Mouse (Mus musculus): ENCODE measurements around the gene Pef1. TPM values are rescaled to one million over a fixed set of nuclear protein-coding genes. Genes with fewer than 3 reads are reported as not detected.

Pef1 gene
- polyA plus RNA-seq, 1 experiment from 2014 or later, result 90.9 TPM

- H3K9ac ChIP-seq (replicated peaks; ENCODE audit: low read length), result no peak overlapping the region
- 0 out of 2 replicates have a peak, but pooled peaks have one; percentile 20 for ATAC-seq (ENCODE audit: low FRiP score, low TSS enrichment)
- no peak overlapping the region for H3K4me2 ChIP-seq (replicated peaks; ENCODE audit: low read depth, low read length)
- H3K9me3 ChIP-seq (ENCODE audit: low read length), result no peaks in the 10 kb centered on the region
- H3K36me3 ChIP-seq (ENCODE audit: insufficient read depth, low read length), result peaks cover 25% of the 10 kb centered on the region
- peaks cover 11% of the 10 kb centered on the region; the same call in 1 of the 2 replicates for H3K4me1 ChIP-seq (ENCODE audit: insufficient read depth, low read length)
- H3K4me3 ChIP-seq (ENCODE audit: low read length), result no peak overlapping the region
- H3K27ac ChIP-seq (ENCODE audit: low read length), result peak overlapping the region; percentile 61
- no peaks in the 10 kb centered on the region for H3K27me3 ChIP-seq (ENCODE audit: insufficient read depth, low read length)
- 67% methylated on average over 10 of the region's 10 CpGs for WGBS
These were observed 27.7 kb downstream of the Pef1 start for GRCm38 (mm10) chr4:130130082-130130481.

- Histone ChIP-seq H3K4me3 (ENCODE audit: low read length) (no peak overlapping the region), H3K27me3 (ENCODE audit: insufficient read depth, low read length) (peaks cover 3% of the 10 kb centered on the region; the same call in 1 of the 2 replicates), H3K4me1 (ENCODE audit: insufficient read depth, low read length) (peaks cover 12% of the 10 kb centered on the region; the same call in 1 of the 2 replicates), H3K36me3 (ENCODE audit: insufficient read depth, low read length) (peaks cover 18% of the 10 kb centered on the region), H3K9me3 (ENCODE audit: low read length) (no peaks in the 10 kb centered on the region), H3K9ac (replicated peaks; ENCODE audit: low read length) (0 out of 2 replicates have a peak overlapping the region, but pooled peaks have one; percentile 31), H3K27ac (ENCODE audit: low read length) (peak overlapping the region; percentile 61), H3K4me2 (replicated peaks; ENCODE audit: low read depth, low read length) (no peak overlapping the region)
- 50% methylated on average over 13 of the region's 13 CpGs for WGBS
- peak; percentile 69 for ATAC-seq (ENCODE audit: low FRiP score, low TSS enrichment)
These were observed 28.4 kb downstream of the Pef1 start for GRCm38 (mm10) chr4:130130641-130131350.

GRCm38 (mm10) chr4:130131448-130132105 lies 29.2 kb downstream of the Pef1 start:
- Histone ChIP-seq H3K4me2 (replicated peaks; ENCODE audit: low read depth, low read length) (no peak overlapping the region), H3K9me3 (ENCODE audit: low read length) (no peaks in the 10 kb centered on the region), H3K36me3 (ENCODE audit: insufficient read depth, low read length) (peaks cover 12% of the 10 kb centered on the region), H3K4me1 (ENCODE audit: insufficient read depth, low read length) (peaks cover 12% of the 10 kb centered on the region; the same call in 1 of the 2 replicates), H3K27ac (ENCODE audit: low read length) (0 out of 2 replicates have a peak overlapping the region, but pooled peaks have one; percentile 17), H3K27me3 (ENCODE audit: insufficient read depth, low read length) (peaks cover 3% of the 10 kb centered on the region; the same call in 1 of the 2 replicates), H3K4me3 (ENCODE audit: low read length) (no peak overlapping the region), H3K9ac (replicated peaks; ENCODE audit: low read length) (no peak overlapping the region)
- 88% methylated on average over 7 of the region's 7 CpGs for WGBS
- peak; percentile 16; the same call in 1 of the 2 replicates for ATAC-seq (ENCODE audit: low FRiP score, low TSS enrichment)

GRCm38 (mm10) chr4:130133399-130133798 lies 31.0 kb downstream of the Pef1 start:
- 45% methylated on average over 6 of the region's 6 CpGs for WGBS
- Histone ChIP-seq H3K4me1 (ENCODE audit: insufficient read depth, low read length) (peaks cover 15% of the 10 kb centered on the region), H3K4me2 (replicated peaks; ENCODE audit: low read depth, low read length) (no peak overlapping the region), H3K36me3 (ENCODE audit: insufficient read depth, low read length) (no peaks in the 10 kb centered on the region), H3K4me3 (ENCODE audit: low read length) (no peak overlapping the region), H3K27me3 (ENCODE audit: insufficient read depth, low read length) (peaks cover 9% of the 10 kb centered on the region), H3K9ac (replicated peaks; ENCODE audit: low read length) (no peak overlapping the region), H3K27ac (ENCODE audit: low read length) (no peak overlapping the region), H3K9me3 (ENCODE audit: low read length) (no peaks in the 10 kb centered on the region)
- ATAC-seq (ENCODE audit: low FRiP score, low TSS enrichment), result no peak

- under 1% methylated on average over 52 of the region's 57 CpGs for WGBS
- Histone ChIP-seq H3K9ac (replicated peaks; ENCODE audit: low read length) (peak overlapping the region; percentile 50; the same call in 1 of the 2 replicates), H3K36me3 (ENCODE audit: insufficient read depth, low read length) (no peaks in the 10 kb centered on the region), H3K4me2 (replicated peaks; ENCODE audit: low read depth, low read length) (peak overlapping the region; percentile 64), H3K4me3 (ENCODE audit: low read length) (peak overlapping the region; percentile 41), H3K27ac (ENCODE audit: low read length) (no peak overlapping the region), H3K9me3 (ENCODE audit: low read length) (no peaks in the 10 kb centered on the region), H3K27me3 (ENCODE audit: insufficient read depth, low read length) (peaks cover 38% of the 10 kb centered on the region), H3K4me1 (ENCODE audit: insufficient read depth, low read length) (peaks cover 17% of the 10 kb centered on the region)
- peak; percentile 57 for ATAC-seq (ENCODE audit: low FRiP score, low TSS enrichment)
These were observed 36.3 kb downstream of the Pef1 start for GRCm38 (mm10) chr4:130138441-130139213.

- Histone ChIP-seq H3K4me2 (replicated peaks; ENCODE audit: low read depth, low read length) (peak within 1 kb of the TSS; percentile 64), H3K9ac (replicated peaks; ENCODE audit: low read length) (peak within 1 kb of the TSS; percentile 50; the same call in 1 of the 2 replicates), H3K27me3 (ENCODE audit: insufficient read depth, low read length) (peaks cover 38% of the 10 kb centered on the region), H3K36me3 (ENCODE audit: insufficient read depth, low read length) (no peaks in the 10 kb centered on the region), H3K4me3 (ENCODE audit: low read length) (peak within 1 kb of the TSS; percentile 41), H3K27ac (ENCODE audit: low read length) (no peak within 1 kb of the TSS), H3K9me3 (ENCODE audit: low read length) (no peaks in the 10 kb centered on the region), H3K4me1 (ENCODE audit: insufficient read depth, low read length) (peaks cover 17% of the 10 kb centered on the region)
- 2% methylated on average over 13 of the region's 15 CpGs for WGBS
- ATAC-seq (ENCODE audit: low FRiP score, low TSS enrichment), result no peak
These were observed 36.8 kb downstream of the Pef1 start, which contains the start of gene Hcrtr1 for GRCm38 (mm10) chr4:130139214-130139492. Gene Hcrtr1 (minus strand): TSS chr4:130139359.

GRCm38 (mm10) chr4:130140992-130141402 lies 38.6 kb downstream of the Pef1 start:
- Histone ChIP-seq H3K4me1 (ENCODE audit: insufficient read depth, low read length) (peaks cover 12% of the 10 kb centered on the region), H3K36me3 (ENCODE audit: insufficient read depth, low read length) (no peaks in the 10 kb centered on the region), H3K27me3 (ENCODE audit: insufficient read depth, low read length) (peaks cover 42% of the 10 kb centered on the region), H3K27ac (ENCODE audit: low read length) (no peak overlapping the region), H3K4me2 (replicated peaks; ENCODE audit: low read depth, low read length) (no peak overlapping the region), H3K4me3 (ENCODE audit: low read length) (no peak overlapping the region), H3K9me3 (ENCODE audit: low read length) (peaks cover 7% of the 10 kb centered on the region), H3K9ac (replicated peaks; ENCODE audit: low read length) (no peak overlapping the region)
- 54% methylated on average over 9 of the region's 9 CpGs for WGBS
- ATAC-seq (ENCODE audit: low FRiP score, low TSS enrichment), result no peak

GRCm38 (mm10) chr4:130141786-130142185 lies 39.4 kb downstream of the Pef1 start:
- no peaks in the 10 kb centered on the region for H3K36me3 ChIP-seq (ENCODE audit: insufficient read depth, low read length)
- H3K9me3 ChIP-seq (ENCODE audit: low read length), result peaks cover 7% of the 10 kb centered on the region
- 55% methylated on average over 3 of the region's 3 CpGs for WGBS
- no peak overlapping the region for H3K4me2 ChIP-seq (replicated peaks; ENCODE audit: low read depth, low read length)
- H3K27ac ChIP-seq (ENCODE audit: low read length), result no peak overlapping the region
- H3K9ac ChIP-seq (replicated peaks; ENCODE audit: low read length), result no peak overlapping the region
- H3K4me1 ChIP-seq (ENCODE audit: insufficient read depth, low read length), result peaks cover 12% of the 10 kb centered on the region
- H3K4me3 ChIP-seq (ENCODE audit: low read length), result no peak overlapping the region
- no peak for ATAC-seq (ENCODE audit: low FRiP score, low TSS enrichment)
- peaks cover 42% of the 10 kb centered on the region for H3K27me3 ChIP-seq (ENCODE audit: insufficient read depth, low read length)

- Histone ChIP-seq H3K9ac (replicated peaks; ENCODE audit: low read length) (no peak overlapping the region), H3K4me2 (replicated peaks; ENCODE audit: low read depth, low read length) (no peak overlapping the region), H3K27ac (ENCODE audit: low read length) (no peak overlapping the region), H3K4me3 (ENCODE audit: low read length) (no peak overlapping the region), H3K27me3 (ENCODE audit: insufficient read depth, low read length) (peaks cover 24% of the 10 kb centered on the region), H3K9me3 (ENCODE audit: low read length) (peaks cover 7% of the 10 kb centered on the region), H3K36me3 (ENCODE audit: insufficient read depth, low read length) (no peaks in the 10 kb centered on the region), H3K4me1 (ENCODE audit: insufficient read depth, low read length) (no peaks in the 10 kb centered on the region)
- ATAC-seq (ENCODE audit: low FRiP score, low TSS enrichment), result no peak
- WGBS, result 65% methylated on average over 10 of the region's 10 CpGs
These were observed 46.0 kb downstream of the Pef1 start for GRCm38 (mm10) chr4:130148405-130148804.
